Mouse (Mus musculus): ENCODE measurements around the gene C3.
A peak's percentile ranks its signal among the peaks of the same experiment; 100 is the strongest.

C3 gene

DNA sequence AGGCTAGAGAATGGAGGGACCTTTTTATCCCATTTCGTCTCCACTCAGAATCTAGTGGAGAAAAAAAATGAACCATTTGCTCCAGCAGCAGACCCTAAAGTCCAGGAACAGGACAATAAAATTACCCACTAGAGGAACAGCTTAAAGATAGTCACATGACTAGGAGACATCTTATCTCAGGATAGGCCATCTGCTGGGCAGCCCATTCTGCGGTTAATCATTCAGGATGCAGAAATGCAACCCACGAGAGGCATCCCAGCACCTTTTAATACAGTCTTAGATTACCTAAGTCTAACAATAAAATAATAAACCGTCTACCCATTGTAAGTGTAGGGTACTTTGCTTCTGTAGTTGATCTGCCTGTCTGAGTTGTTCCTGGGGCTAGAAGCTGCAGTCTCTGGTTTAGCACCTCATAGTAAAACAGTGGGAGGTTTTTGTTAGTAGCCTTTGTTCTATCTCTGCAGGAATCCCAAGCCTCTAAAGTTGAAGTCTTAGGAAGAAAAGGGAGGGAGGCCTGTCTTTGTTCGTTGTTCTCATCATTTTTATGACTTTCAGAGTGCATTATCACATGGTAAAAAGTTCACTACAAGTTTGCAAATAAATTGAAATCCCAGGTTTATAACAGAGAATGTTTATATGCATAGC lies 57.2 kb downstream of the C3 start:
- DNase-seq (ENCODE audit: extremely low read depth, low read depth): peak; percentile 52

DNA sequence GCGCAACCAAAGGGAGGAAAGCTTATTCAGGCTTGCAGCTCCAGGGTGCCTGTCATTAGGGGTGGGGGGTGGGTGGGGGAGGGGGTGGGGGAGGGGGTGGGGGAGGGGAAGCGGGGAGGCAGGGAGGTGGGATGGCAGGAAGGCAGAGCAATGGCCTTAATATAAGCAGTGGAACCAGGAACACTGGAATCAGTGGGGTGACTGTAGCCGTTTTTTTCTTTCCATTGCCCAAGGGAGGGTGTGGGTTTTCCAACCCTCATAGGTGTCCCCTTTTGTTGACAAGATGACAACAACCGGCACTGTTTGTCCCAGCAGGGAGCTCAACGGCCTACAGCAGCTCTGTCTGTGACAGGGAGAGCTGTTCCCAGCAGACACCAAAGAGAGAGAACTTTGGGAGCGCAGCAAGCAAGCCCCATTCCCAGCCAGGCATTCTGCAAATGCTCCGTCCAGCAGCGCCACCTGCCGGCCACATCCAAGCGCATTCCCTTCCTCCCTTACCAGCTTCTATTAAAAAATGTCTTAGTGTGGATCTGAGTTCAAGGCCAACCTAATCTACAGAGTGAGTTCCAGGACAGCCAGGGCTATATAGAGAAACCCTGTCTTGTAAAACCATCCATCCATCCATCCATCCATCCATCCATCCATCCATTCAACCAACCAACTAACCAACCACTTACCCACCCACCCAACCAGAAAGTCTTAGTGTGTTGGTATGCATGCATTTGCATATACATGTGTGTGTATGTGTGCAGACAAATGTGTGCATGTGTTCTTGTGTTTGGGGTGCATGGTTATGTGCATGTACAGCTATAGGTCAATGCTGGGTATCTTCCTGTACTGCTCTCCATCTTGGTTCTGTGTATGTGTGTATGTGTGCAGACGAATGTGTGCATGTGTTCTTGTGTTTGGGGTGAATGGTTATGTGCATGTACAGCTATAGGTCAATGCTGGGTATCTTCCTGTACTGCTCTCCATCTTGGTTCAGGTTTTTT lies 60.8 kb downstream of the C3 start:
- peak; percentile 45 for DNase-seq (ENCODE audit: extremely low read depth, low read depth)
